Mouse (Mus musculus) limb, embryonic 11.5 days (tissue): ENCODE measurements at regions not wholly inside any gene's neighbourhood (a gene's known extent, or its start where the extent isn't known, plus 50 kb on each side); places are given as distances from the start of the nearest gene placed in this dataset.

ENCODE experiments used
- ATAC-seq: fragments of 200-750 bp; cut with Nextera tagmentation; 2 replicates; pipeline ENCODE4 v1.8.0; 2017; ENCODE audit warnings: low read depth; ENCODE audit not compliant: insufficient number of reproducible peaks, low FRiP score, low TSS enrichment
- DNase-seq: peaks from one replicate; pipeline ENCODE4 v3.0.0-alpha.2; 2015; ENCODE audit warnings: low spot score
- H3K27ac ChIP-seq: fragments of 300-500 bp; sonication (generic); replicated peaks from 2 replicates; pipeline ENCODE4 v1.5.1; 2014; ENCODE audit warnings: low read depth, mild to moderate bottlenecking, low read length
- H3K27me3 ChIP-seq: fragments of 300-500 bp; sonication (generic); 2 replicates; pipeline ENCODE4 v1.6.1; 2014; ENCODE audit warnings: mild to moderate bottlenecking, low read length, mixed read lengths; ENCODE audit not compliant: control insufficient read depth, insufficient read depth
- H3K36me3 ChIP-seq: fragments of 300-500 bp; sonication (generic); 2 replicates; pipeline ENCODE4 v1.6.1; 2014; ENCODE audit warnings: mild to moderate bottlenecking, low read length, moderate library complexity, mixed read lengths; ENCODE audit not compliant: control insufficient read depth, insufficient read depth
- H3K4me1 ChIP-seq: fragments of 300-500 bp; sonication (generic); 2 replicates; pipeline ENCODE4 v1.6.1; 2014; ENCODE audit warnings: low read length, mixed read lengths; ENCODE audit not compliant: control insufficient read depth, insufficient read depth
- H3K4me2 ChIP-seq: fragments of 300-500 bp; sonication (generic); 2 replicates; pipeline ENCODE4 v1.6.1; 2014; ENCODE audit warnings: low read depth, mild to moderate bottlenecking, moderate library complexity; ENCODE audit not compliant: severe bottlenecking
- H3K4me3 ChIP-seq: fragments of 300-500 bp; sonication (generic); 2 replicates; pipeline ENCODE4 v1.5.1; 2014; ENCODE audit warnings: low read depth, low read length
- H3K9ac ChIP-seq: fragments of 300-500 bp; sonication (generic); 2 replicates; pipeline ENCODE4 v1.6.1; 2014; ENCODE audit warnings: mild to moderate bottlenecking, low read length
- H3K9me3 ChIP-seq: fragments of 300-500 bp; sonication (generic); 2 replicates; pipeline ENCODE4 v1.6.1; 2016; ENCODE audit warnings: low read length; ENCODE audit not compliant: control insufficient read depth
- WGBS: fragments of 180-500 bp; shearing (Covaris S2); extraction: QIAGEN DNeasy Blood & Tissue Kit; methylation state at CpG from one replicate; pipeline ENCODE4 v1.1.7; 2014; 5-methylcytosine and 5-hydroxymethylcytosine counted together

- H3K4me3 ChIP-seq: no peak overlapping the region
- H3K4me1 ChIP-seq: no peaks in the 10 kb centered on the region
- H3K9ac ChIP-seq: no peak overlapping the region
- no peak overlapping the region for H3K4me2 ChIP-seq
- H3K27ac ChIP-seq: no peak overlapping the region
- H3K27me3 ChIP-seq: no peaks in the 10 kb centered on the region
- H3K36me3 ChIP-seq: no peaks in the 10 kb centered on the region
- DNase-seq (no peak), ATAC-seq (no peak)
- no peaks in the 10 kb centered on the region for H3K9me3 ChIP-seq
- WGBS: 22% methylated on average over 1 of the region's 1 CpGs
Observed at GRCm38 (mm10) chr8:56884195-56884594, 333.3 kb downstream of the Fbxo8 start.

- Histone ChIP-seq H3K9ac (no peak overlapping the region), H3K9me3 (no peaks in the 10 kb centered on the region), H3K4me1 (no peaks in the 10 kb centered on the region), H3K36me3 (no peaks in the 10 kb centered on the region), H3K4me2 (no peak overlapping the region), H3K27me3 (no peaks in the 10 kb centered on the region), H3K4me3 (no peak overlapping the region), H3K27ac (no peak overlapping the region)
- DNase-seq (no peak), ATAC-seq (no peak)
- 39% methylated on average over 3 of the region's 3 CpGs for WGBS
Observed at GRCm38 (mm10) chr8:56893638-56894037, 342.7 kb downstream of the Fbxo8 start.

- Histone ChIP-seq H3K4me3 (no peak overlapping the region), H3K4me1 (peaks cover 4% of the 10 kb centered on the region; the same call in 1 of the 2 replicates), H3K9ac (no peak overlapping the region), H3K27ac (no peak overlapping the region), H3K27me3 (no peaks in the 10 kb centered on the region), H3K36me3 (no peaks in the 10 kb centered on the region), H3K4me2 (no peak overlapping the region), H3K9me3 (no peaks in the 10 kb centered on the region)
- DNase-seq (peak; percentile 37), ATAC-seq (0 out of 2 replicates have a peak, but pooled peaks have one; percentile 44)
- WGBS: 41% methylated on average over 5 of the region's 5 CpGs
Observed at GRCm38 (mm10) chr8:56915362-56915761, 364.5 kb downstream of the Fbxo8 start.

- Histone ChIP-seq H3K9ac (no peak overlapping the region), H3K4me3 (no peak overlapping the region), H3K4me2 (no peak overlapping the region), H3K4me1 (peaks cover 4% of the 10 kb centered on the region; the same call in 1 of the 2 replicates), H3K27me3 (no peaks in the 10 kb centered on the region), H3K9me3 (no peaks in the 10 kb centered on the region), H3K27ac (no peak overlapping the region), H3K36me3 (no peaks in the 10 kb centered on the region)
- DNase-seq (peak; percentile 37), ATAC-seq (no peak)
- 37% methylated on average over 5 of the region's 5 CpGs for WGBS
Observed at GRCm38 (mm10) chr8:56915989-56916388, 365.1 kb downstream of the Fbxo8 start.

GRCm38 (mm10) chr8:56924724-56925123, 373.8 kb downstream of the Fbxo8 start:
- no peaks in the 10 kb centered on the region for H3K27me3 ChIP-seq
- H3K27ac ChIP-seq: no peak overlapping the region
- no peak for ATAC-seq
- H3K9me3 ChIP-seq: no peaks in the 10 kb centered on the region
- H3K4me2 ChIP-seq: no peak overlapping the region
- no peak for DNase-seq
- no peak overlapping the region for H3K4me3 ChIP-seq
- WGBS: 5% methylated on average over 1 of the region's 1 CpGs
- no peak overlapping the region for H3K9ac ChIP-seq
- H3K36me3 ChIP-seq: no peaks in the 10 kb centered on the region
- no peaks in the 10 kb centered on the region for H3K4me1 ChIP-seq

- no peaks in the 10 kb centered on the region for H3K4me1 ChIP-seq
Observed at GRCm38 (mm10) chr8:56927166-56927565, 376.3 kb downstream of the Fbxo8 start.

GRCm38 (mm10) chr8:56929076-56929475, 378.2 kb downstream of the Fbxo8 start:
- H3K9me3 ChIP-seq: no peaks in the 10 kb centered on the region
- 63% methylated on average over 6 of the region's 6 CpGs for WGBS
- DNase-seq (no peak), ATAC-seq (no peak)
- H3K4me2 ChIP-seq: no peak overlapping the region
- H3K4me1 ChIP-seq: no peaks in the 10 kb centered on the region
- no peaks in the 10 kb centered on the region for H3K36me3 ChIP-seq
- H3K9ac ChIP-seq: no peak overlapping the region
- no peak overlapping the region for H3K4me3 ChIP-seq
- H3K27ac ChIP-seq: no peak overlapping the region
- H3K27me3 ChIP-seq: no peaks in the 10 kb centered on the region

More at GRCm38 (mm10) chr8:56927166-56927565, 376.3 kb downstream of the Fbxo8 start:
- no peak overlapping the region for H3K4me3 ChIP-seq
- no peaks in the 10 kb centered on the region for H3K27me3 ChIP-seq
- 96% methylated on average over 1 of the region's 1 CpGs for WGBS
- H3K36me3 ChIP-seq: no peaks in the 10 kb centered on the region
- no peak overlapping the region for H3K9ac ChIP-seq
- DNase-seq (no peak), ATAC-seq (no peak)
- H3K27ac ChIP-seq: no peak overlapping the region
- no peak overlapping the region for H3K4me2 ChIP-seq
- H3K9me3 ChIP-seq: no peaks in the 10 kb centered on the region

GRCm38 (mm10) chr8:56932421-56932820, 381.5 kb downstream of the Fbxo8 start:
- Histone ChIP-seq H3K4me2 (no peak overlapping the region), H3K4me3 (no peak overlapping the region), H3K36me3 (no peaks in the 10 kb centered on the region), H3K4me1 (no peaks in the 10 kb centered on the region), H3K9me3 (no peaks in the 10 kb centered on the region), H3K27me3 (no peaks in the 10 kb centered on the region), H3K27ac (no peak overlapping the region), H3K9ac (no peak overlapping the region)
- 48% methylated on average over 6 of the region's 6 CpGs for WGBS
- ATAC-seq (no peak), DNase-seq (no peak)

- DNase-seq (peak; percentile 51), ATAC-seq (peak; percentile 82; the same call in 1 of the 2 replicates)
- 20% methylated on average over 7 of the region's 7 CpGs for WGBS
- Histone ChIP-seq H3K36me3 (no peaks in the 10 kb centered on the region), H3K9me3 (no peaks in the 10 kb centered on the region), H3K27ac (no peak overlapping the region; the same call in 1 of the 2 replicates), H3K4me2 (no peak overlapping the region), H3K27me3 (no peaks in the 10 kb centered on the region), H3K4me1 (peaks cover 4% of the 10 kb centered on the region; the same call in 1 of the 2 replicates), H3K4me3 (no peak overlapping the region), H3K9ac (no peak overlapping the region)
Observed at GRCm38 (mm10) chr8:56962186-56962585, 358.6 kb upstream of the Hand2 start.
